Mouse (Mus musculus): Measurements from ENCODE around the gene Olfr958.

The Olfr958 gene

GRCm38 (mm10) chr9:39553946-39554345 is at the start of gene Olfr958:
Gene Olfr958 (minus strand): TSS chr9:39554054.
- DNase-seq (ENCODE audit: extremely low read depth, insufficient read length, low spot score) = no peak

GRCm38 (mm10) chr9:39603333-39603845 is 49.5 kb upstream of the Olfr958 start:
- DNase-seq (ENCODE audit: extremely low read depth, insufficient read length, low spot score) = no peak

GRCm38 (mm10) chr9:39602536-39603332 is 48.9 kb upstream of the Olfr958 start:
- DNase-seq (ENCODE audit: extremely low read depth, insufficient read length, low spot score) = no peak

- DNase-seq (ENCODE audit: extremely low read depth, insufficient read length, low spot score) = no peak
Measured at GRCm38 (mm10) chr9:39577050-39577449, 23.2 kb upstream of the Olfr958 start.

GRCm38 (mm10) chr9:39575469-39575868 is 21.6 kb upstream of the Olfr958 start, which contains the start of gene Olfr959:
Gene Olfr959 (minus strand): TSS chr9:39575569.
- DNase-seq (ENCODE audit: extremely low read depth, insufficient read length, low spot score) = no peak

- DNase-seq (ENCODE audit: extremely low read depth, insufficient read length, low spot score) = no peak
Measured at GRCm38 (mm10) chr9:39558349-39558647, 4.4 kb upstream of the Olfr958 start.

GRCm38 (mm10) chr9:39557529-39558348 is 3.9 kb upstream of the Olfr958 start:
- no peak for DNase-seq (ENCODE audit: extremely low read depth, insufficient read length, low spot score)

- DNase-seq (ENCODE audit: extremely low read depth, insufficient read length, low spot score) = no peak
Measured at GRCm38 (mm10) chr9:39550806-39551205, 3.0 kb downstream of the Olfr958 start.

GRCm38 (mm10) chr9:39523616-39524285 is 30.1 kb downstream of the Olfr958 start:
- DNase-seq (ENCODE audit: extremely low read depth, insufficient read length, low spot score) = no peak

GRCm38 (mm10) chr9:39518595-39518994 is 35.3 kb downstream of the Olfr958 start:
- no peak for DNase-seq (ENCODE audit: extremely low read depth, insufficient read length, low spot score)

- DNase-seq (ENCODE audit: extremely low read depth, insufficient read length, low spot score) = no peak
Measured at GRCm38 (mm10) chr9:39515531-39515930, 38.3 kb downstream of the Olfr958 start, which contains the start of gene Olfr957. Gene Olfr957 (minus strand): TSS chr9:39515809.

GRCm38 (mm10) chr9:39509412-39509811 is 44.4 kb downstream of the Olfr958 start:
- no peak for DNase-seq (ENCODE audit: extremely low read depth, insufficient read length, low spot score)

- no peak for DNase-seq (ENCODE audit: extremely low read depth, insufficient read length, low spot score)
Measured at GRCm38 (mm10) chr9:39508998-39509397, 44.9 kb downstream of the Olfr958 start.

Data from 3134 (cell line).